Mouse (Mus musculus): ENCODE data around the gene Adgrg1.

DNA sequence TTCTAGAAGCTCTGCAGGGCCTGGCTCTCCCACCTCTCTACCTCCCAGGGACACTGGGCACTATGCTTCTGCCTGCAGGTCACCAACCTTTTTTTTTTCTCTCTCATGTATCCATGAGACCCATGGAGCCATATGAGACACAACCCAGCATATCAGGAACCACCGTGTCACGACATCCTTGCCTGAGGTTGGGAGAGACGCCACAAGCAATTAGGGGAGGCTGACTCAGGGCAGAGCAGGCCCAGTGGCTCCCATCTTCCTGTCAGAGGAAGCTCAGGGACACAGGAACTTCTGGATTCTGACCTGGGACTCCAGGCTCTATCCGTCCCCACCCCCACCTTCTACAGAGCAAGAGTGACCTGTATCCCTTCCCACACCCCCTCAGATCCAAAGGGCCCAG, 41.3 kb downstream of the Adgrg1 start:
- no peak for TF ChIP-seq POLR2A (IDR thresholded peaks at IDR 0.05; ENCODE audit: borderline replicate concordance, low read depth, low read length)
- no peak for TF ChIP-seq CTCF (IDR thresholded peaks at IDR 0.05; ENCODE audit: low read depth, low read length)

Measured in bone marrow macrophage, adult 2 months (primary cell).